Mouse (Mus musculus): ENCODE measurements at regions not wholly inside any gene's neighbourhood (a gene's known extent, or its start where the extent isn't known, plus 50 kb on each side); places are given as distances from the start of the nearest gene placed in this dataset.
A peak's percentile ranks its signal among the peaks of the same experiment; 100 is the strongest.

DNA sequence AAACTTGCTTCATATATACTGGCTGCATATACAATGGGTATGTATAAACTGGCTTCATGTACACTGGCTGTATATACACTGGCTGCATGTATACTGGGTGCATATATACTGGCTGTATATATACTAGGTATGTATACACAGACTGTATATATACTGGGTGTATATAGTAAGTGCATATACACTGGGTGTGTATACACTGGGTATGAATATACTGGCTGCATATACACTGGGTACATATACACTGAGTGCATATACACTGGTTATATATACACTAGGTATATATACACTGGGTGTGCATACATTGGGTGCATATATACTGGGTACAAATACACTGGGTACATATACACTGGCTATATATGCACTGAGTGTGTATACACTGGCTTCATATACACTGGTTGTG lies 196.9 kb upstream of the Fam241a start:
- Histone ChIP-seq H3K4me1 (replicated peaks; ENCODE audit: control insufficient read depth, insufficient read depth, low read length) (no peaks in the 10 kb centered on the region), H3K27me3 (ENCODE audit: control insufficient read depth, insufficient read depth, low read length) (no peaks in the 10 kb centered on the region), H3K36me3 (ENCODE audit: control insufficient read depth, insufficient read depth, low read length) (no peaks in the 10 kb centered on the region), H3K27ac (ENCODE audit: control insufficient read depth, insufficient read depth, low read length) (no peak overlapping the region), H3K4me3 (ENCODE audit: control insufficient read depth, insufficient read depth, low read length) (no peak overlapping the region)
- no peak for TF ChIP-seq POLR2A (IDR thresholded peaks at IDR 0.05; ENCODE audit: control insufficient read depth, extremely low read depth, insufficient read depth, low read length, poor library complexity)
- no peak for TF ChIP-seq CTCF (IDR thresholded peaks at IDR 0.05; ENCODE audit: borderline replicate concordance, control insufficient read depth, extremely low read depth, insufficient read depth, low read length, poor library complexity)
- no peak for DNase-seq

DNA sequence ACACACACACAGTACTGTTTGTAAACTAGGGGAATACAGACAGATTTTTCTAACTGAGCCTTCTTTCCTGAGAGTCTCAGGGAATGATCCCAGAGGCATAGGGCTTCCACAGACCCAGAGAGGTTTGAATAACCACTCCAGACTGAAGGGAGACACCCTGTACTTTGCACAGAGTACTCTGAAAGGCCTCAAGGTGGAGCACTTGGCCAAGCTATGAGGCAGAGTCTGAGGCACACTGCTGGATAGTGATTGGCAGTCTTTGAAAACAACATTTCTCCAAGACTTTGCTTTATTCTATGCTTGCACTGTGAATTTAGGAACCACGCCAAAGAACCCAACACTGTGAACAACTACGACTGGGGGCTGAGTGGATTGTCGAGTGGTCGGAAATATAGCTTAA lies 192.1 kb upstream of the Fam241a start:
- no peaks in the 10 kb centered on the region for H3K4me1 ChIP-seq (replicated peaks; ENCODE audit: control insufficient read depth, insufficient read depth, low read length)
- no peaks in the 10 kb centered on the region for H3K36me3 ChIP-seq (ENCODE audit: control insufficient read depth, insufficient read depth, low read length)
- H3K27me3 ChIP-seq (ENCODE audit: control insufficient read depth, insufficient read depth, low read length), result no peaks in the 10 kb centered on the region
- 17% methylated on average over 4 of the region's 4 CpGs for WGBS
- TF ChIP-seq CTCF (IDR thresholded peaks at IDR 0.05; ENCODE audit: borderline replicate concordance, control insufficient read depth, extremely low read depth, insufficient read depth, low read length, poor library complexity), result no peak
- TF ChIP-seq POLR2A (IDR thresholded peaks at IDR 0.05; ENCODE audit: control insufficient read depth, extremely low read depth, insufficient read depth, low read length, poor library complexity), result no peak
- DNase-seq, result peak; percentile 22
- no peak overlapping the region for H3K27ac ChIP-seq (ENCODE audit: control insufficient read depth, insufficient read depth, low read length)
- no peak overlapping the region for H3K4me3 ChIP-seq (ENCODE audit: control insufficient read depth, insufficient read depth, low read length)

DNA sequence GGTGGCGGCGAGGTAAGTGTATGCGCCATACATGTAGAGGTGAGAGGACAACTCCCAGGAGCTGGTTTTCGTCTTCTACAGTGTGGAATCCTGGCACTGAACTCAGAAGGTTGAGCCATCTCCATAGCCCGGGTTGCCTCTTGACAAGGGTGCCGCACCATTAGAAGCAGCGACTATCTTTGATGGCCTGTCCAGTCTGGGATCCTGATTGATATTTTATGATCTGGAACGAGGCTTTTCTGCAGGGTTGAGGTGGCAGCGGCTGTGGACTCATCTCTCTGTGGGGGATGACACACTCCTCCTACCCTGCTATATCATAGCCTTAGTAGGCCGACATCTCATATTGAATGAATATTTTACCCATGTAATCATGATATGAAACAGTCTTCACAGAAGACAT lies 191.0 kb upstream of the Fam241a start:
- no peaks in the 10 kb centered on the region for H3K27me3 ChIP-seq (ENCODE audit: control insufficient read depth, insufficient read depth, low read length)
- H3K36me3 ChIP-seq (ENCODE audit: control insufficient read depth, insufficient read depth, low read length), result no peaks in the 10 kb centered on the region
- 92% methylated on average over 10 of the region's 10 CpGs for WGBS
- H3K4me1 ChIP-seq (replicated peaks; ENCODE audit: control insufficient read depth, insufficient read depth, low read length), result no peaks in the 10 kb centered on the region
- no peak overlapping the region for H3K4me3 ChIP-seq (ENCODE audit: control insufficient read depth, insufficient read depth, low read length)
- no peak overlapping the region for H3K27ac ChIP-seq (ENCODE audit: control insufficient read depth, insufficient read depth, low read length)
- no peak for DNase-seq
- TF ChIP-seq CTCF (IDR thresholded peaks at IDR 0.05; ENCODE audit: borderline replicate concordance, control insufficient read depth, extremely low read depth, insufficient read depth, low read length, poor library complexity) (no peak), POLR2A (IDR thresholded peaks at IDR 0.05; ENCODE audit: control insufficient read depth, extremely low read depth, insufficient read depth, low read length, poor library complexity) (no peak)

DNA sequence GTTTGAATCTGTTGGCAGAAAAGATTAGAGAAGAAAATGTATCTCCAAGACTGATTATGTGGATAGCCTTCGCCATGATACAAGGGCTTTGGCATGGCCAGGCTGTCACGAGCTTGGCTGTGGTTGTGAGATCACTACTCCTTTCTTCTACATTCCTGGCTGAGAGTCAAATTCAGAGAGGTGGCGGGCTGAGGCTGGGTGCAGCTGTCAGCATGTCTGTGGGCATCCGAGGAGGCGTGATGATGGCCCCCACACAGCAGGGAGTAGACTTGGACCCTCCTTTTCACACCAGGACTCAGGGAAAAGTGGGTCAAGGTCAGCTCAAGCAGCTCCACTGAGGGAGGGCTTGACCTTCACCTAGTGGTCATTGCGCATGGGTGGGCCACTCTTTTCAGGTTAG lies 186.3 kb upstream of the Fam241a start:
- TF ChIP-seq CTCF (IDR thresholded peaks at IDR 0.05; ENCODE audit: borderline replicate concordance, control insufficient read depth, extremely low read depth, insufficient read depth, low read length, poor library complexity) (no peak), POLR2A (IDR thresholded peaks at IDR 0.05; ENCODE audit: control insufficient read depth, extremely low read depth, insufficient read depth, low read length, poor library complexity) (no peak)
- no peak overlapping the region for H3K27ac ChIP-seq (ENCODE audit: control insufficient read depth, insufficient read depth, low read length)
- 87% methylated on average over 6 of the region's 6 CpGs for WGBS
- DNase-seq, result no peak
- no peaks in the 10 kb centered on the region for H3K36me3 ChIP-seq (ENCODE audit: control insufficient read depth, insufficient read depth, low read length)
- no peak overlapping the region for H3K4me3 ChIP-seq (ENCODE audit: control insufficient read depth, insufficient read depth, low read length)
- no peaks in the 10 kb centered on the region for H3K27me3 ChIP-seq (ENCODE audit: control insufficient read depth, insufficient read depth, low read length)
- H3K4me1 ChIP-seq (replicated peaks; ENCODE audit: control insufficient read depth, insufficient read depth, low read length), result no peaks in the 10 kb centered on the region

DNA sequence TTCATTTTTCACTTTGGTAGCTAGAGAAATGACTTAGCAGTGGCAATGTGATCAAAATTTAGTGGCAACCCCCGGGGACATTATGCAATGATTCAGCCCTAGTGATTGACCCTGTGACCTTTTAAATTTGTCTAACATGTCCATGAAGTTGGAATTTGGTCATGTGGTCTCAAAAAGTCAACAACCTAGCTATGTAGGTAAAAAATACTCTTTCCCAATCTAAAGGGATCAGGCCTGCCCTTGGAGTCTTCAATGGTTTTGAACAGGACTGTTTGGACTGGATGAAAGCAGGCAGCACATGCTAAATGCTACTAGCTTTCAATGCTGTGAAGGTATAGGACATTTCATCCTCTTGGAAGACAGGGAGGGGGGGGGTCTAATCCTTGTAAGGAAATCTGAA lies 185.3 kb upstream of the Fam241a start:
- no peaks in the 10 kb centered on the region for H3K4me1 ChIP-seq (replicated peaks; ENCODE audit: control insufficient read depth, insufficient read depth, low read length)
- H3K4me3 ChIP-seq (ENCODE audit: control insufficient read depth, insufficient read depth, low read length), result no peak overlapping the region
- H3K36me3 ChIP-seq (ENCODE audit: control insufficient read depth, insufficient read depth, low read length), result no peaks in the 10 kb centered on the region
- 89% methylated on average over 1 of the region's 1 CpGs for WGBS
- H3K27ac ChIP-seq (ENCODE audit: control insufficient read depth, insufficient read depth, low read length), result no peak overlapping the region
- H3K27me3 ChIP-seq (ENCODE audit: control insufficient read depth, insufficient read depth, low read length), result no peaks in the 10 kb centered on the region
- TF ChIP-seq POLR2A (IDR thresholded peaks at IDR 0.05; ENCODE audit: control insufficient read depth, extremely low read depth, insufficient read depth, low read length, poor library complexity) (no peak), CTCF (IDR thresholded peaks at IDR 0.05; ENCODE audit: borderline replicate concordance, control insufficient read depth, extremely low read depth, insufficient read depth, low read length, poor library complexity) (no peak)
- DNase-seq, result no peak

DNA sequence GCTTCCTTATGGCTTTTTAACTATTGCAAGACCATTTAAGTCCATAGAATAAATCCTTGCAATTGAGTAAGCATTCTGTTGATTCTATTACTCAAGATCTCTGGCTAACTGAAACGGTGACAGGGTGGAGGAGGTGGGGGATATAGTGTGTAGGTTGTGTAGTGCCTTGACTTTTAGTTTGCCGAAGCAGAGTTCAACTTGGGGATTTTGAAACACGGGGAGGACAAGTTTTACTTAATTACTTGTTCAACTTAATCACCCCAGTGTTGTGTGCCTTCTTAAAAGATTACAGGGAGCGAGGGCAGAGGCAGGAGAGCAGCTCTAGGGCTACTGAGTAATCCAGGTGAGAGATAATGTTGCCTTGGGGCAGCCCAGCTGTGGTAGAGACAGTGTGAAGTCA lies 171.7 kb upstream of the Fam241a start:
- TF ChIP-seq CTCF (IDR thresholded peaks at IDR 0.05; ENCODE audit: borderline replicate concordance, control insufficient read depth, extremely low read depth, insufficient read depth, low read length, poor library complexity) (no peak), POLR2A (IDR thresholded peaks at IDR 0.05; ENCODE audit: control insufficient read depth, extremely low read depth, insufficient read depth, low read length, poor library complexity) (no peak)
- Histone ChIP-seq H3K36me3 (ENCODE audit: control insufficient read depth, insufficient read depth, low read length) (no peaks in the 10 kb centered on the region), H3K4me3 (ENCODE audit: control insufficient read depth, insufficient read depth, low read length) (no peak overlapping the region), H3K27me3 (ENCODE audit: control insufficient read depth, insufficient read depth, low read length) (no peaks in the 10 kb centered on the region), H3K27ac (ENCODE audit: control insufficient read depth, insufficient read depth, low read length) (no peak overlapping the region), H3K4me1 (replicated peaks; ENCODE audit: control insufficient read depth, insufficient read depth, low read length) (no peaks in the 10 kb centered on the region)
- 83% methylated on average over 4 of the region's 4 CpGs for WGBS
- DNase-seq, result no peak

DNA sequence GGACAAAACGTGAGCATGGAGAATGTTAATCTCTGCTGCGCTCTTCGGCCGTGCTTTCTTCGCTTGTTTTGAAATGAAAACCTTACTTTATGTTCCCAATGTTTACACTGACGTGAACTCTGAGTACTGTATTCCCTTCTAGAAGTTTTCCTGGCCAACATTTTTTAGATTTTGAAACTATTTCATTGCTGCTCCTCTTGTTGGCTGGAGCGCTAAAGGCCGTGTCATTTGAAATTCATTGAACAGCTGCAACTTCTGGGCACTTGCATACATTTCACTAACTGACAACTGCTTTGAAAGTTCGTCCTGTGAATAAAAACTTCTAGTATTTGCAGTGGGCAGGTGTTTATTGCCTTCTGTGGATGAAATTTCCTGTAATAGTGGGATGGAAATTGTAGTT lies 157.9 kb upstream of the Fam241a start:
- 90% methylated on average over 9 of the region's 9 CpGs for WGBS

More for the DNA sequence above, 157.9 kb upstream of the Fam241a start:
- Histone ChIP-seq H3K4me3 (ENCODE audit: control insufficient read depth, insufficient read depth, low read length) (no peak overlapping the region), H3K27me3 (ENCODE audit: control insufficient read depth, insufficient read depth, low read length) (no peaks in the 10 kb centered on the region), H3K36me3 (ENCODE audit: control insufficient read depth, insufficient read depth, low read length) (no peaks in the 10 kb centered on the region), H3K4me1 (replicated peaks; ENCODE audit: control insufficient read depth, insufficient read depth, low read length) (no peaks in the 10 kb centered on the region), H3K27ac (ENCODE audit: control insufficient read depth, insufficient read depth, low read length) (no peak overlapping the region)
- DNase-seq, result no peak
- no peak for TF ChIP-seq CTCF (IDR thresholded peaks at IDR 0.05; ENCODE audit: borderline replicate concordance, control insufficient read depth, extremely low read depth, insufficient read depth, low read length, poor library complexity)
- no peak for TF ChIP-seq POLR2A (IDR thresholded peaks at IDR 0.05; ENCODE audit: control insufficient read depth, extremely low read depth, insufficient read depth, low read length, poor library complexity)

Measured in thymus, adult 2 months (tissue).